Mouse (Mus musculus): ENCODE data around the gene Shroom1. TPM values are rescaled to one million over a fixed set of nuclear protein-coding genes. Genes with fewer than 3 reads are reported as not detected.
A peak's percentile ranks its signal among the peaks of the same experiment; 100 is the strongest.
"Not testable (repeated sequence)": the region's sequence is repeated elsewhere in the genome, so short reads cannot be mapped to it uniquely, and the experiment has no call there.

The Shroom1 gene
- polyA plus RNA-seq, 1 experiment, result 0.35 TPM

GRCm38 (mm10) chr11:53425251-53425650 is 31.8 kb upstream of the Shroom1 start:
- 77% methylated on average over 3 of the region's 3 CpGs for WGBS

GRCm38 (mm10) chr11:53425711-53426255 is 31.2 kb upstream of the Shroom1 start:
- Histone ChIP-seq H3K4me1 (ENCODE audit: control insufficient read depth, insufficient read depth, insufficient read length) (peaks cover 3% of the 10 kb centered on the region; the same call in 1 of the 2 replicates), H3K27ac (ENCODE audit: insufficient read depth, low read length) (no peak overlapping the region), H3K27me3 (ENCODE audit: control insufficient read depth, insufficient read depth, low read length) (no peaks in the 10 kb centered on the region), H3K4me3 (ENCODE audit: extremely low read depth, insufficient read depth, insufficient read length) (no peak overlapping the region), H3K36me3 (ENCODE audit: control insufficient read depth, insufficient read depth, low read length) (peaks cover 3% of the 10 kb centered on the region; the same call in 1 of the 2 replicates)
- no peak for DNase-seq (ENCODE audit: low read depth in 1 of 2, low spot score in 2 of 2)
- TF ChIP-seq POLR2A (IDR thresholded peaks at IDR 0.05; ENCODE audit: low read depth, low read length), result no peak
- TF ChIP-seq CTCF (IDR thresholded peaks at IDR 0.05; ENCODE audit: extremely low read depth, insufficient read depth, insufficient read length, insufficient replicate concordance), result no peak
- WGBS, result 90% methylated on average over 6 of the region's 6 CpGs

More at GRCm38 (mm10) chr11:53425251-53425650, 31.8 kb upstream of the Shroom1 start:
- peaks cover 3% of the 10 kb centered on the region; the same call in 1 of the 2 replicates for H3K36me3 ChIP-seq (ENCODE audit: control insufficient read depth, insufficient read depth, low read length)
- H3K27me3 ChIP-seq (ENCODE audit: control insufficient read depth, insufficient read depth, low read length), result no peaks in the 10 kb centered on the region
- peaks cover 3% of the 10 kb centered on the region; the same call in 1 of the 2 replicates for H3K4me1 ChIP-seq (ENCODE audit: control insufficient read depth, insufficient read depth, insufficient read length)
- TF ChIP-seq CTCF (IDR thresholded peaks at IDR 0.05; ENCODE audit: extremely low read depth, insufficient read depth, insufficient read length, insufficient replicate concordance), result no peak
- TF ChIP-seq POLR2A (IDR thresholded peaks at IDR 0.05; ENCODE audit: low read depth, low read length), result no peak
- no peak overlapping the region for H3K4me3 ChIP-seq (ENCODE audit: extremely low read depth, insufficient read depth, insufficient read length)
- no peak for DNase-seq (ENCODE audit: low read depth in 1 of 2, low spot score in 2 of 2)
- no peak overlapping the region for H3K27ac ChIP-seq (ENCODE audit: insufficient read depth, low read length)

GRCm38 (mm10) chr11:53426914-53427313 is 30.1 kb upstream of the Shroom1 start:
- H3K4me1 ChIP-seq (ENCODE audit: control insufficient read depth, insufficient read depth, insufficient read length); H3K27me3 ChIP-seq (ENCODE audit: control insufficient read depth, insufficient read depth, low read length); H3K36me3 ChIP-seq (ENCODE audit: control insufficient read depth, insufficient read depth, low read length); DNase-seq (ENCODE audit: low read depth in 1 of 2, low spot score in 2 of 2); H3K4me3 ChIP-seq (ENCODE audit: extremely low read depth, insufficient read depth, insufficient read length); H3K27ac ChIP-seq (ENCODE audit: insufficient read depth, low read length): not testable (repeated sequence)
- WGBS, result 93% methylated on average over 3 of the region's 3 CpGs

- Histone ChIP-seq H3K36me3 (ENCODE audit: control insufficient read depth, insufficient read depth, low read length) (peaks cover 3% of the 10 kb centered on the region; the same call in 1 of the 2 replicates), H3K4me3 (ENCODE audit: extremely low read depth, insufficient read depth, insufficient read length) (no peak overlapping the region), H3K27ac (ENCODE audit: insufficient read depth, low read length) (no peak overlapping the region), H3K4me1 (ENCODE audit: control insufficient read depth, insufficient read depth, insufficient read length) (peaks cover 6% of the 10 kb centered on the region; the same call in 1 of the 2 replicates), H3K27me3 (ENCODE audit: control insufficient read depth, insufficient read depth, low read length) (no peaks in the 10 kb centered on the region)
- no peak for DNase-seq (ENCODE audit: low read depth in 1 of 2, low spot score in 2 of 2)
- 89% methylated on average over 3 of the region's 3 CpGs for WGBS
- TF ChIP-seq POLR2A (IDR thresholded peaks at IDR 0.05; ENCODE audit: low read depth, low read length), result no peak
- no peak for TF ChIP-seq CTCF (IDR thresholded peaks at IDR 0.05; ENCODE audit: extremely low read depth, insufficient read depth, insufficient read length, insufficient replicate concordance)
Measured at GRCm38 (mm10) chr11:53427993-53428715, 28.9 kb upstream of the Shroom1 start.

GRCm38 (mm10) chr11:53428716-53429057 is 28.3 kb upstream of the Shroom1 start:
- H3K4me3 ChIP-seq (ENCODE audit: extremely low read depth, insufficient read depth, insufficient read length), result no peak overlapping the region
- H3K27me3 ChIP-seq (ENCODE audit: control insufficient read depth, insufficient read depth, low read length), result no peaks in the 10 kb centered on the region
- WGBS, result 93% methylated on average over 5 of the region's 5 CpGs
- peaks cover 3% of the 10 kb centered on the region; the same call in 1 of the 2 replicates for H3K36me3 ChIP-seq (ENCODE audit: control insufficient read depth, insufficient read depth, low read length)
- no peak for DNase-seq (ENCODE audit: low read depth in 1 of 2, low spot score in 2 of 2)
- TF ChIP-seq POLR2A (IDR thresholded peaks at IDR 0.05; ENCODE audit: low read depth, low read length) (no peak), CTCF (IDR thresholded peaks at IDR 0.05; ENCODE audit: extremely low read depth, insufficient read depth, insufficient read length, insufficient replicate concordance) (no peak)
- H3K27ac ChIP-seq (ENCODE audit: insufficient read depth, low read length), result no peak overlapping the region
- peaks cover 6% of the 10 kb centered on the region; the same call in 1 of the 2 replicates for H3K4me1 ChIP-seq (ENCODE audit: control insufficient read depth, insufficient read depth, insufficient read length)

- Histone ChIP-seq H3K4me1 (ENCODE audit: control insufficient read depth, insufficient read depth, insufficient read length) (peaks cover 6% of the 10 kb centered on the region; the same call in 1 of the 2 replicates), H3K27ac (ENCODE audit: insufficient read depth, low read length) (no peak overlapping the region), H3K27me3 (ENCODE audit: control insufficient read depth, insufficient read depth, low read length) (no peaks in the 10 kb centered on the region), H3K4me3 (ENCODE audit: extremely low read depth, insufficient read depth, insufficient read length) (no peak overlapping the region), H3K36me3 (ENCODE audit: control insufficient read depth, insufficient read depth, low read length) (peaks cover 3% of the 10 kb centered on the region; the same call in 1 of the 2 replicates)
- no peak for DNase-seq (ENCODE audit: low read depth in 1 of 2, low spot score in 2 of 2)
- TF ChIP-seq CTCF (IDR thresholded peaks at IDR 0.05; ENCODE audit: extremely low read depth, insufficient read depth, insufficient read length, insufficient replicate concordance) (no peak), POLR2A (IDR thresholded peaks at IDR 0.05; ENCODE audit: low read depth, low read length) (no peak)
Measured at GRCm38 (mm10) chr11:53429182-53429581, 27.8 kb upstream of the Shroom1 start.

GRCm38 (mm10) chr11:53430300-53430669 is 26.7 kb upstream of the Shroom1 start:
- no peak for TF ChIP-seq POLR2A (IDR thresholded peaks at IDR 0.05; ENCODE audit: low read depth, low read length)
- no peak for TF ChIP-seq CTCF (IDR thresholded peaks at IDR 0.05; ENCODE audit: extremely low read depth, insufficient read depth, insufficient read length, insufficient replicate concordance)
- Histone ChIP-seq H3K27me3 (ENCODE audit: control insufficient read depth, insufficient read depth, low read length) (no peaks in the 10 kb centered on the region), H3K36me3 (ENCODE audit: control insufficient read depth, insufficient read depth, low read length) (peaks cover 3% of the 10 kb centered on the region; the same call in 1 of the 2 replicates), H3K4me1 (ENCODE audit: control insufficient read depth, insufficient read depth, insufficient read length) (peaks cover 6% of the 10 kb centered on the region; the same call in 1 of the 2 replicates), H3K4me3 (ENCODE audit: extremely low read depth, insufficient read depth, insufficient read length) (peak overlapping the region; percentile 85), H3K27ac (ENCODE audit: insufficient read depth, low read length) (peak overlapping the region; percentile 88)
- no peak for DNase-seq (ENCODE audit: low read depth in 1 of 2, low spot score in 2 of 2)
- under 1% methylated on average over 34 of the region's 34 CpGs for WGBS

All from spleen, adult 2 months (tissue).